Mouse (Mus musculus) megakaryocyte, embryonic 14.5 days (primary cell): ENCODE data around the gene Tmem150a. TPM values are rescaled to one million over a fixed set of nuclear protein-coding genes. Genes with fewer than 3 reads are reported as not detected.

ENCODE experiments used
- H3K27me3 ChIP-seq: replicated peaks from 2 replicates; pipeline ENCODE3; 2012; ENCODE audit warnings: inconsistent platforms
- H3K36me3 ChIP-seq: replicated peaks from 2 replicates; pipeline ENCODE3; 2012; ENCODE audit warnings: low read length, inconsistent platforms, mixed read lengths
- H3K4me1 ChIP-seq: 2 replicates; pipeline ENCODE4 v1.6.1; 2012; ENCODE audit warnings: inconsistent platforms
- H3K4me3 ChIP-seq: replicated peaks from 2 replicates; pipeline ENCODE3; 2012; ENCODE audit warnings: moderate library complexity, mild to moderate bottlenecking, inconsistent platforms
- H3K9me3 ChIP-seq: 2 replicates; pipeline ENCODE4 v1.6.1; 2012; ENCODE audit warnings: inconsistent platforms
- FLI1 ChIP-seq: IDR thresholded peaks from 2 replicates; pipeline ENCODE4 v1.6.1; 2012; ENCODE audit warnings: low read length, inconsistent platforms, mixed read lengths
- GATA1 ChIP-seq: IDR thresholded peaks from 3 replicates; pipeline ENCODE4 v1.6.1; 2012; ENCODE audit warnings: mixed read lengths, low read length, inconsistent platforms, borderline replicate concordance
- polyA plus RNA-seq: library from polyadenylated mRNA; stranded (reverse); fragments of >175 nt; gene quantifications from 2 replicates; pipeline ENCODE4 v1.2.3, GENCODE M21; 2012; ENCODE audit warnings: low replicate concordance; ENCODE audit not compliant: insufficient read depth

Gene Tmem150a
- polyA plus RNA-seq, 1 experiment = 48.1 TPM

- H3K9me3 ChIP-seq = no peaks in the 10 kb centered on the region
- peaks cover 84% of the 10 kb centered on the region for H3K4me1 ChIP-seq
- no peaks in the 10 kb centered on the region for H3K27me3 ChIP-seq
- no peak for TF ChIP-seq FLI1
- no peak for TF ChIP-seq GATA1
- peak overlapping the region; percentile 10 for H3K4me3 ChIP-seq
- peaks cover 93% of the 10 kb centered on the region for H3K36me3 ChIP-seq
Measured at GRCm38 (mm10) chr6:72371147-72371546, 15.9 kb downstream of the Tmem150a start.

GRCm38 (mm10) chr6:72371571-72371970, 16.3 kb downstream of the Tmem150a start:
- Histone ChIP-seq H3K36me3 (peaks cover 93% of the 10 kb centered on the region), H3K4me3 (no peak overlapping the region), H3K4me1 (peaks cover 84% of the 10 kb centered on the region), H3K9me3 (no peaks in the 10 kb centered on the region), H3K27me3 (no peaks in the 10 kb centered on the region)
- TF ChIP-seq GATA1 (no peak), FLI1 (no peak)

GRCm38 (mm10) chr6:72373184-72373583, 17.9 kb downstream of the Tmem150a start:
- H3K4me3 ChIP-seq = peak overlapping the region; percentile 0
- H3K4me1 ChIP-seq = peaks cover 94% of the 10 kb centered on the region
- TF ChIP-seq GATA1 = no peak
- no peak for TF ChIP-seq FLI1
- H3K9me3 ChIP-seq = no peaks in the 10 kb centered on the region
- peaks cover 94% of the 10 kb centered on the region for H3K36me3 ChIP-seq
- H3K27me3 ChIP-seq = no peaks in the 10 kb centered on the region

- TF ChIP-seq FLI1 (no peak), GATA1 (no peak)
- Histone ChIP-seq H3K27me3 (no peaks in the 10 kb centered on the region), H3K4me1 (peaks cover 100% of the 10 kb centered on the region), H3K4me3 (peak overlapping the region; percentile 78), H3K36me3 (peaks cover 90% of the 10 kb centered on the region), H3K9me3 (no peaks in the 10 kb centered on the region)
Measured at GRCm38 (mm10) chr6:72374206-72374605, 19.0 kb downstream of the Tmem150a start.

DNA sequence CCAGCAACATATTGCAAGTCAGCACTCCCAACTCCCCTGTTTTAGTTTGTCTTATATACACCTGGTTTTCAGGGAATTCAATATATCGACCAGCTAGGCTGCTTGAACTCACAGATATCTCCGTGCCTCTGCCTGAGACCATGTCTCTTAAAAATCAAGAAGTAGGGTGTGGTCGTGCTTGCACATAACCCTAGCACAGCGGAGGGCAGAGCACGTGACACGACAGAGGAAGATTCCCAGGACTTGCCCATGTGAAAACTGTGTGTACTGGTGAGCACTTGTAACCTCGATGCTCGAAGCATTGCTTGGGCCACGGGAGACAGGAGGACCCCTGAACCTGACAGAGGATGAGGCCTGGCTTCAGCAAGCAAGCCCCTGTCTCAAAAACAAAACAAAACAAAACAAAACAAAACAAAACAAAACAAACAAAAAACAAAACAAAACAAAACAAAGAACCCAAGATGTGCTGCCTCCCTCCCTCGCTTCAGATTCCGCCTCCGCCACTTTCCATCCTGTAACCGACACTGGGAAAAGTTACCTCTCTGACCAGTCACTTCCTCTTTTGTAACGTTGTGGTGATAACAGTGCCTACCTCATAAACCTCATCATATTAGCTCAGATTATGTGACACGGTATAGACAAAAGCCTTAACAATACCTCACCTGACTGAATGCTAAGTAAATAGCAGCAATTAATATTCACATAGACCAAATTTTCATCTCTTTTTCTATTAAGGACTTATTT, 19.7 kb downstream of the Tmem150a start:
- H3K4me1 ChIP-seq = peaks cover 100% of the 10 kb centered on the region
- peak overlapping the region; percentile 72 for H3K4me3 ChIP-seq
- no peaks in the 10 kb centered on the region for H3K27me3 ChIP-seq
- no peaks in the 10 kb centered on the region for H3K9me3 ChIP-seq
- TF ChIP-seq FLI1 = no peak
- no peak for TF ChIP-seq GATA1
- H3K36me3 ChIP-seq = peaks cover 82% of the 10 kb centered on the region

DNA sequence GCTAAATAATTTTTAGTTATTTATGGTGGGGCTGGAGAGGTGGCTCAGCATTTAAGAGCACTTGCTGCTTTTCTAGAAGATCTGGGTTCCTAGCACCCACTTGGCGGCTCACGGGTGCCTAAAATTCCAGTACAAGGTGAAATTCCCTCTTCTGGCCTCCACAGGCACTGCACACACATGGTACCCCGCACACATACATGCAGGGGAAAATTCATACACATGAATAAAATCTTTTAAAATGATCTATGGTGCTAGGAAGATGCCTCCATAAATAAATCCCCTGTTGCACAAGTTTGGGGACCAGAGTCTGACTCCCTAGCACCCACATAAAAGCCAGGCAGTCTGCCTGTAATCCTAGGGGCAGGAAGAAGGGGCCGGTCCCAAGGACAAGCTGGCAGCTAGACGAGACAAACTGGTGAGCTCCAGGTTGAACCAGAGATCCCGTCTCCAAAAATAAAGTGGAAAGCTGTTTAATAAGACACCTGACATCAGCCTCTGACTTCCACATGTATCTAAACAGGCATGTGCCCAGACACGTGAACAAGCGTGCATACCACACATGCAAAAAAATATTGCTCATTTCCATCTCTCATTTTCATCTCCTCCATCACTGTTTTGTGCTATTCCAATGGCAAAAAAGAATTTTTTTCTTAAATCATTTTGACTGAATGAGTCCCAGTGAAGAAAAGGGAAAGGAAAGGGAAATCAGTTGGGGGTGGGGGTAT, 23.4 kb downstream of the Tmem150a start:
- peaks cover 54% of the 10 kb centered on the region for H3K36me3 ChIP-seq
- H3K4me1 ChIP-seq = peaks cover 92% of the 10 kb centered on the region
- peak overlapping the region; percentile 98 for H3K4me3 ChIP-seq
- H3K27me3 ChIP-seq = no peaks in the 10 kb centered on the region
- no peak for TF ChIP-seq FLI1
- TF ChIP-seq GATA1 = no peak
- H3K9me3 ChIP-seq = no peaks in the 10 kb centered on the region

- Histone ChIP-seq H3K27me3 (no peaks in the 10 kb centered on the region), H3K4me3 (peak overlapping the region; percentile 98), H3K36me3 (peaks cover 54% of the 10 kb centered on the region), H3K9me3 (no peaks in the 10 kb centered on the region), H3K4me1 (peaks cover 89% of the 10 kb centered on the region)
- no peak for TF ChIP-seq FLI1
- no peak for TF ChIP-seq GATA1
Measured at GRCm38 (mm10) chr6:72379377-72380130, 24.3 kb downstream of the Tmem150a start.

DNA sequence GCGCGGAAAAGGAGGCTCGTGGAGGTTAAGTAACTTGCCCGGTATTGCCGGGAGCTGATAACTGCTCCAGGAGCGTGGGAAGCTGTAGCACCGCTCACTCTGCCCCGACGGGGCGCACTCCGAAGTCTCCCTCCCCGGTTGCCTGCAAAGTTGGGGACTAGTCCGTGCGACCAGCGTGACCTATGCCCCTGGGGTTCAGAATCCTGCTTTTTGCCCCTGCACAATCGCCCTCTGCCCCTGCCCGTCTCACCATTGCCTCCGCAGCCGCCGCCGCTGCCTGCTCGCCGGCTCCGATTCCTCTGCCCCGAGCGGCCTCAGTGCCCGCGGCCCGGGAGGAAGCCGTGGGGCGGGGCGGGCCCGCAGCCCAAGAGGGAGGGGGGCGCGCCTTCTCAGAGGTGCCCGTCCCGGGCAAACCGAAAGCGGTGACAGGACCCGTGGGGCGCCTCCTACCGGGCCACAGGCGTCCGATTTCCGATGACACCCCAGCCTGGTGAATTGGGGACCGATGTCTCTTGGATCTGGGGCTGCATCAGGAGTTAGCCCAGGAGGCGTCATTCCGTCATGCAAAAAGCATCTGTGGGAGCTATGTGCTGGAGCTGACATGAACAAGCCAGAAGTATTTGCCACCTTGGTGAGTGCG, 25.0 kb downstream of the Tmem150a start, which contains the start of gene Vamp5:
TSS of gene Vamp5 (minus strand) at position 338 of the 640 bp plus-strand sequence.
- no peaks in the 10 kb centered on the region for H3K9me3 ChIP-seq
- H3K4me1 ChIP-seq = peaks cover 86% of the 10 kb centered on the region
- TF ChIP-seq GATA1 (no peak), FLI1 (no peak)
- peak within 1 kb of the TSS; percentile 98 for H3K4me3 ChIP-seq
- no peaks in the 10 kb centered on the region for H3K27me3 ChIP-seq
- H3K36me3 ChIP-seq = peaks cover 54% of the 10 kb centered on the region

- TF ChIP-seq FLI1 (no peak), GATA1 (no peak)
- Histone ChIP-seq H3K4me3 (no peak overlapping the region), H3K4me1 (peaks cover 78% of the 10 kb centered on the region), H3K36me3 (peaks cover 54% of the 10 kb centered on the region), H3K9me3 (no peaks in the 10 kb centered on the region), H3K27me3 (no peaks in the 10 kb centered on the region)
Measured at GRCm38 (mm10) chr6:72382494-72382893, 27.2 kb downstream of the Tmem150a start.

DNA sequence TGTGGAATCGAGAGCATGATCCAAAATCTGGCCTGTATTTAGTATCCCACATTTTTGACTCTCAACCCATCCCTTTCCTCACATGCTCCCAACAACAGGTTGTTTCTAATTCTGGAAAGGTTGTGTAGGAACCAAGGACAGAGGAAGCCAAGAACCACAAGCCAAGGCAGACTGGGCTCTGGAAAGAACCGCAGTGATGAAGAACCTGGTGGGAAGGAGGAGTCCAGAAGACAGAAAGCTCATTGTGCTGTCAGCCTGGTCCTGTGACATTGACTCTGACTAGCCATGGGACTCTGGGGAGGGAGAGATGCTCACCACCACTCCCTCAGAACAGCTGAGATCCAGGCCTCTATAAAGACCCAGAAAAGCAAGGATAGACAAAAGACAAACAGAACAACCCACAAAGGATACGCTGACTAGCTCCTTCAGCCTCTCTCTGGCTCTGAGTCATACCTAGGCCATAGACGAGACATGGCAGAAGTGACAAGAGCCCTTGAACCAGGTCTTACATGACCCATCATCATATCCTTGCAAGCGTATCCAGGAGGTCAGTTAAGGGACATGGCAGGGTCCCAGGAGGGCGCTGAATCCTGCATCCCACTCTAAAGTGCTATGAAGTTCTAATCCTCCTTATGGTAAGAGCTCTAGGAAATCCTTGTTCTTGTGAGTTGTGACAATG, 28.0 kb downstream of the Tmem150a start:
- Histone ChIP-seq H3K4me3 (no peak overlapping the region), H3K4me1 (peaks cover 78% of the 10 kb centered on the region), H3K9me3 (no peaks in the 10 kb centered on the region), H3K36me3 (peaks cover 54% of the 10 kb centered on the region), H3K27me3 (no peaks in the 10 kb centered on the region)
- no peak for TF ChIP-seq GATA1
- TF ChIP-seq FLI1 = no peak
